Comparison of ENCODE assay signal across 26 mouse cellular contexts in genomic region chr1:151597677-151598297, GRCm38 (mm10). TPM values are rescaled to one million over a fixed set of nuclear protein-coding genes. Genes with fewer than 3 reads are reported as not detected.
DNase-seq lines count a peak whose midpoint lies in the region; ATAC-seq and TF ChIP-seq lines count a peak whose summit lies in the region.
"Had no signal": no experiment of that assay in that cellular context is flagged by ENCODE, and none has a peak within 500 bp of the region (broad histone marks: within the 10 kb centered on the region; RNA-seq: fewer than 3 reads in every experiment).

No protein-coding gene starts in this region.

- 0 out of 2 replicates have a peak, but pooled peaks have one; percentile 16 for TF ChIP-seq EP300 in liver, embryonic 14.5 days (IDR thresholded peaks at IDR 0.05; ENCODE audit: low read depth)

- H3K27me3 ChIP-seq in liver, embryonic 12.5 days (replicated peaks), result no peaks in the 10 kb centered on the region
- H3K27me3 ChIP-seq in liver, embryonic 11.5 days (replicated peaks; ENCODE audit: control insufficient read depth, insufficient read depth, low read length), result no peaks in the 10 kb centered on the region
- no peaks in the 10 kb centered on the region for H3K27me3 ChIP-seq in liver, embryonic 14.5 days (ENCODE audit: control insufficient read depth, insufficient read depth, low read length)
- H3K27me3 ChIP-seq in forebrain, embryonic 11.5 days (ENCODE audit: control insufficient read depth, insufficient read depth, low read length), result no peaks in the 10 kb centered on the region
- H3K27me3 ChIP-seq: heart, embryonic 13.5 days; hindbrain, embryonic 12.5 days; kidney, embryonic 15.5 days; liver, embryonic 15.5 days; neural tube, embryonic 12.5 days had no signal

- DNase-seq in liver, embryonic 11.5 days (ENCODE audit: low spot score), result no peak
- DNase-seq in liver, embryonic 14.5 days (ENCODE audit: low read depth in 3 of 3, low spot score in 3 of 3), result no peak
- no peak for DNase-seq in forebrain, embryonic 11.5 days (ENCODE audit: low spot score)
- DNase-seq in kidney, postnatal 10 days, result no peak
- DNase-seq in spleen, postnatal 10 days (ENCODE audit: low spot score in 2 of 2), result no peak
- DNase-seq: adrenal gland, adult 8-10 months; cerebellum, adult 2 months; cerebellum, postnatal 36 days; gastrocnemius, postnatal 10 days; heart, adult 2 months; heart, postnatal 14 days; kidney, adult 11 months; midbrain, embryonic 14.5 days; right cerebral cortex, postnatal 14 days; thymus, postnatal 25 days had no signal

- no peaks in the 10 kb centered on the region for H3K36me3 ChIP-seq in liver, embryonic 12.5 days
- no peaks in the 10 kb centered on the region for H3K36me3 ChIP-seq in liver, embryonic 11.5 days (ENCODE audit: control insufficient read depth, insufficient read depth, low read length)
- no peaks in the 10 kb centered on the region for H3K36me3 ChIP-seq in liver, embryonic 14.5 days (replicated peaks; ENCODE audit: control insufficient read depth, insufficient read depth, low read depth)
- H3K36me3 ChIP-seq in forebrain, embryonic 11.5 days (ENCODE audit: control insufficient read depth, insufficient read depth, low read length), result no peaks in the 10 kb centered on the region
- H3K36me3 ChIP-seq: heart, embryonic 13.5 days; hindbrain, embryonic 12.5 days; kidney, embryonic 15.5 days; limb, embryonic 10.5 days; liver, embryonic 15.5 days; neural tube, embryonic 12.5 days had no signal

- H3K9me3 ChIP-seq in liver, embryonic 12.5 days (replicated peaks), result no peaks in the 10 kb centered on the region
- H3K9me3 ChIP-seq in liver, embryonic 11.5 days (ENCODE audit: control insufficient read depth, low read length), result no peaks in the 10 kb centered on the region
- no peaks in the 10 kb centered on the region for H3K9me3 ChIP-seq in liver, embryonic 14.5 days (ENCODE audit: control insufficient read depth, low read length)
- no peaks in the 10 kb centered on the region for H3K9me3 ChIP-seq in forebrain, embryonic 11.5 days (ENCODE audit: control insufficient read depth, low read length)
- H3K9me3 ChIP-seq: heart, embryonic 13.5 days; hindbrain, embryonic 12.5 days; kidney, embryonic 15.5 days; limb, embryonic 10.5 days; liver, embryonic 15.5 days; neural tube, embryonic 12.5 days had no signal

- H3K4me3 ChIP-seq in liver, embryonic 12.5 days, result no peak overlapping the region
- H3K4me3 ChIP-seq in liver, embryonic 11.5 days (ENCODE audit: low read depth, low read length), result no peak overlapping the region
- no peak overlapping the region for H3K4me3 ChIP-seq in bone marrow macrophage, adult 2 months (ENCODE audit: insufficient read depth, low read length)
- H3K4me3 ChIP-seq in liver, embryonic 14.5 days (ENCODE audit: insufficient read depth in 1 of 2, low read depth in 2 of 2, low read length in 2 of 2), result no peak overlapping the region
- H3K4me3 ChIP-seq in forebrain, embryonic 11.5 days (ENCODE audit: low read depth, low read length), result no peak overlapping the region
- H3K4me3 ChIP-seq: heart, adult 2 months; heart, embryonic 13.5 days; hindbrain, embryonic 12.5 days; kidney, embryonic 15.5 days; limb, embryonic 10.5 days; liver, embryonic 15.5 days; neural tube, embryonic 12.5 days had no signal

- peak; percentile 65; the same call in 1 of the 2 replicates for ATAC-seq in liver, embryonic 12.5 days
- no peak; the same call in 1 of the 2 replicates for ATAC-seq in liver, embryonic 11.5 days (replicated peaks; ENCODE audit: low FRiP score)
- ATAC-seq in liver, embryonic 14.5 days (ENCODE audit: insufficient read depth), result peak; percentile 15; the same call in 1 of the 2 replicates
- 0 out of 2 replicates have a peak, but pooled peaks have one; percentile 44 for ATAC-seq in megakaryocyte-erythroid progenitor cell, adult 5-6 weeks (replicated peaks; ENCODE audit: low FRiP score, low TSS enrichment, poor library complexity, severe bottlenecking)
- ATAC-seq in forebrain, embryonic 11.5 days (replicated peaks; ENCODE audit: low FRiP score), result no peak
- ATAC-seq: activated CD4-positive, CD25-positive, alpha-beta regulatory T cell, adult 4 months; forebrain, embryonic 14.5 days had no signal

- peaks cover 19% of the 10 kb centered on the region for H3K4me1 ChIP-seq in liver, embryonic 12.5 days
- peaks cover 11% of the 10 kb centered on the region for H3K4me1 ChIP-seq in liver, embryonic 11.5 days (replicated peaks; ENCODE audit: control insufficient read depth, insufficient read depth, low read length)
- peaks cover 37% of the 10 kb centered on the region for H3K4me1 ChIP-seq in bone marrow macrophage, adult 2 months (ENCODE audit: control insufficient read depth, insufficient read depth, low read length)
- H3K4me1 ChIP-seq in liver, embryonic 14.5 days (replicated peaks; ENCODE audit: control insufficient read depth in 2 of 2, insufficient read depth in 2 of 2, low read length in 1 of 2), result peaks cover 8 to 12% of the 10 kb centered on the region in 2 experiments
- no peaks in the 10 kb centered on the region for H3K4me1 ChIP-seq in forebrain, embryonic 11.5 days (replicated peaks; ENCODE audit: control insufficient read depth, insufficient read depth, low read length)
- H3K4me1 ChIP-seq: hindbrain, embryonic 12.5 days; limb, embryonic 10.5 days; neural tube, embryonic 12.5 days had no signal

- no peak for TF ChIP-seq CTCF in bone marrow macrophage, adult 2 months (IDR thresholded peaks at IDR 0.05; ENCODE audit: low read depth, low read length)
- TF ChIP-seq CTCF in liver, embryonic 14.5 days (IDR thresholded peaks at IDR 0.05; ENCODE audit: low read depth), result no peak

- no peak overlapping the region for H3K9ac ChIP-seq in liver, embryonic 12.5 days
- H3K9ac ChIP-seq in liver, embryonic 11.5 days (ENCODE audit: low read depth, low read length), result no peak overlapping the region
- H3K9ac ChIP-seq in liver, embryonic 14.5 days (replicated peaks), result no peak overlapping the region
- H3K9ac ChIP-seq in forebrain, embryonic 11.5 days (ENCODE audit: low read length), result no peak overlapping the region
- H3K9ac ChIP-seq: heart, embryonic 13.5 days; hindbrain, embryonic 12.5 days; kidney, embryonic 15.5 days; liver, embryonic 15.5 days; neural tube, embryonic 12.5 days had no signal

- WGBS in liver, embryonic 12.5 days (ENCODE audit: insufficient replicate concordance), result 35% methylated on average over 6 of the region's 6 CpGs
- WGBS in liver, embryonic 11.5 days, result 55% methylated on average over 6 of the region's 6 CpGs
- WGBS in liver, embryonic 14.5 days (ENCODE audit: insufficient replicate concordance), result 36% methylated on average over 6 of the region's 6 CpGs
- 88% methylated on average over 6 of the region's 6 CpGs for WGBS in forebrain, embryonic 11.5 days

- no peak overlapping the region for H3K4me2 ChIP-seq in liver, embryonic 12.5 days
- no peak overlapping the region for H3K4me2 ChIP-seq in liver, embryonic 11.5 days
- H3K4me2 ChIP-seq in liver, embryonic 14.5 days (ENCODE audit: low read depth), result no peak overlapping the region
- H3K4me2 ChIP-seq in forebrain, embryonic 11.5 days (ENCODE audit: low read depth, low read length, severe bottlenecking), result no peak overlapping the region
- H3K4me2 ChIP-seq: heart, embryonic 13.5 days; hindbrain, embryonic 12.5 days; kidney, embryonic 15.5 days; liver, embryonic 15.5 days; neural tube, embryonic 12.5 days had no signal

- TF ChIP-seq POLR2A in bone marrow macrophage, adult 2 months (IDR thresholded peaks at IDR 0.05; ENCODE audit: borderline replicate concordance, low read depth, low read length), result no peak

- no peak overlapping the region for H3K27ac ChIP-seq in liver, embryonic 12.5 days
- H3K27ac ChIP-seq in liver, embryonic 11.5 days (ENCODE audit: low read depth, low read length), result no peak overlapping the region
- peak overlapping the region; percentile 67 for H3K27ac ChIP-seq in bone marrow macrophage, adult 2 months (ENCODE audit: insufficient read depth, low read depth, low read length)
- H3K27ac ChIP-seq in liver, embryonic 14.5 days, result no peak overlapping the region
- H3K27ac ChIP-seq in forebrain, embryonic 11.5 days (ENCODE audit: low read depth, low read length), result no peak overlapping the region
- H3K27ac ChIP-seq: heart, adult 2 months; heart, embryonic 13.5 days; hindbrain, embryonic 12.5 days; kidney, embryonic 15.5 days; limb, embryonic 10.5 days; liver, embryonic 15.5 days; neural tube, embryonic 12.5 days had no signal

RNA-seq across cellular contexts. Expression of gene Fam129a, which starts 26.8 kb away (rescaled TPM):
- polyA plus RNA-seq in liver, embryonic 12.5 days (2016; fragmentation: Nextera tagmentation; extraction: Ambion mirVana), result 1.9 and 2.2 TPM in 2 replicates
- polyA plus RNA-seq in liver, embryonic 11.5 days (2014; fragmentation: Nextera tagmentation; extraction: Ambion mirVana), result 2.1 and 3.0 TPM in 2 replicates
- polyA plus RNA-seq in bone marrow macrophage, adult 2 months (2012; ENCODE audit: insufficient read depth, insufficient read length, missing spikeins), result 48.1 and 56.4 TPM in 2 replicates
- 1.1 and 1.5 TPM in 2 replicates for polyA plus RNA-seq in liver, embryonic 14.5 days (2012; rRNA removed)
- 2.3 and 3.4 TPM in 2 replicates for polyA plus RNA-seq in liver, embryonic 14.5 days (2014; fragmentation: Nextera tagmentation; extraction: Ambion mirVana)
- total RNA-seq in megakaryocyte-erythroid progenitor cell, adult 5-6 weeks (2014; fragmentation: Nextera tagmentation), result 0.83 and 2.5 TPM in 2 replicates
- 3.0 and 3.1 TPM in 2 replicates for total RNA-seq in megakaryocyte-erythroid progenitor cell, adult 5-6 weeks (2017)
- 1.1 and 1.3 TPM in 2 replicates for polyA plus RNA-seq in forebrain, embryonic 11.5 days (2014; fragmentation: Nextera tagmentation; extraction: Ambion mirVana)

Comparison
In these comparisons a context has a peak if more than half of its experiments do, and no peak if none do; other contexts are left out.
1. ATAC-seq: peak in liver, embryonic 12.5 days (single experiment), liver, embryonic 14.5 days (single experiment) and megakaryocyte-erythroid progenitor cell, adult 5-6 weeks (single experiment); none in liver, embryonic 11.5 days (single experiment) and forebrain, embryonic 11.5 days (single experiment).
2. RNA of gene Fam129a, which starts 26.8 kb away (polyA plus RNA-seq): 48.1 to 56.4 TPM in bone marrow macrophage, adult 2 months; 1.1 to 3.4 TPM in liver, embryonic 14.5 days, 2.1 to 3.0 TPM in liver, embryonic 11.5 days, 1.9 to 2.2 TPM in liver, embryonic 12.5 days and 1.1 to 1.3 TPM in forebrain, embryonic 11.5 days; every median in the first group is over 10 times any median in the second.